Mouse (Mus musculus) testis, adult 2 months (tissue): ENCODE measurements around the gene Gm5485.

ENCODE experiments used
- CTCF ChIP-seq: fragments of 200-500 bp; IDR thresholded peaks from 2 replicates; pipeline ENCODE4 v1.5.1; 2012; ENCODE audit warnings: low read depth, mild to moderate bottlenecking, inconsistent platforms, low read length, moderate library complexity; ENCODE audit not compliant: control insufficient read depth, insufficient read depth, insufficient replicate concordance
- POLR2A ChIP-seq: fragments of 200-500 bp; IDR thresholded peaks from 2 replicates; pipeline ENCODE4 v1.6.1; 2012; ENCODE audit warnings: low read depth, mild to moderate bottlenecking, inconsistent platforms, low read length, moderate library complexity; ENCODE audit not compliant: control insufficient read depth

- no peak for TF ChIP-seq CTCF
- no peak for TF ChIP-seq POLR2A
Measured at GRCm38 (mm10) chr16:48424069-48424468, 11.9 kb upstream of the Gm5485 start.
